Mouse (Mus musculus) lung, postnatal 10 days (tissue): ENCODE measurements at regions not wholly inside any gene's neighbourhood (a gene's known extent, or its start where the extent isn't known, plus 50 kb on each side); places are given as distances from the start of the nearest gene placed in this dataset.

Source experiments
- DNase-seq: peaks from one replicate; pipeline ENCODE4 v3.0.0; 2021

GRCm38 (mm10) chr15:24275100-24275499 is 1138.5 kb downstream of the Basp1 start:
- DNase-seq: no peak

- no peak for DNase-seq
Observed at GRCm38 (mm10) chr15:24267360-24267759, 1146.2 kb downstream of the Basp1 start.
